Mouse (Mus musculus) limb, embryonic 12.5 days (tissue): ENCODE measurements around the gene Vps39. TPM values are rescaled to one million over a fixed set of nuclear protein-coding genes. Genes with fewer than 3 reads are reported as not detected.

Experiments used
- ATAC-seq: fragments of 200-750 bp; cut with Nextera tagmentation; 2 replicates; pipeline ENCODE4 v1.8.0; 2017; ENCODE audit warnings: low read depth, moderate TSS enrichment; ENCODE audit not compliant: insufficient number of reproducible peaks, insufficient read depth, low FRiP score, low TSS enrichment
- H3K27ac ChIP-seq: fragments of 300-500 bp; sonication (generic); 2 replicates; pipeline ENCODE4 v1.5.1; 2016; ENCODE audit warnings: mild to moderate bottlenecking, moderate library complexity
- H3K27me3 ChIP-seq: fragments of 300-500 bp; sonication (generic); 2 replicates; pipeline ENCODE4 v1.6.1; 2016; ENCODE audit warnings: mild to moderate bottlenecking, moderate library complexity
- H3K36me3 ChIP-seq: fragments of 300-500 bp; sonication (generic); 2 replicates; pipeline ENCODE4 v1.6.1; 2016; ENCODE audit warnings: mild to moderate bottlenecking, moderate library complexity
- H3K4me1 ChIP-seq: fragments of 300-500 bp; sonication (generic); replicated peaks from 2 replicates; pipeline ENCODE4 v1.6.1; 2016
- H3K4me2 ChIP-seq: fragments of 300-500 bp; sonication (generic); 2 replicates; pipeline ENCODE4 v1.6.1; 2016; ENCODE audit warnings: mild to moderate bottlenecking, moderate library complexity
- H3K4me3 ChIP-seq: fragments of 300-500 bp; sonication (generic); replicated peaks from 2 replicates; pipeline ENCODE4 v1.5.1; 2016; ENCODE audit warnings: mild to moderate bottlenecking
- H3K9ac ChIP-seq: fragments of 300-500 bp; sonication (generic); replicated peaks from 2 replicates; pipeline ENCODE4 v1.6.1; 2016; ENCODE audit warnings: mild to moderate bottlenecking, moderate library complexity
- H3K9me3 ChIP-seq: fragments of 300-500 bp; sonication (generic); 2 replicates; pipeline ENCODE4 v1.6.1; 2016; ENCODE audit warnings: mild to moderate bottlenecking, moderate library complexity
- WGBS: fragments of 180-500 bp; shearing (Covaris S2); methylation state at CpG from one replicate; pipeline ENCODE4 v1.1.7; 2016; 5-methylcytosine and 5-hydroxymethylcytosine counted together
- polyA plus RNA-seq: library from polyadenylated mRNA; unstranded; fragments of >200 nt; fragmentation: Nextera tagmentation; extraction: Ambion mirVana; gene quantifications from 2 replicates; pipeline ENCODE4 v1.2.1, GENCODE M21; 2016

Gene Vps39
- polyA plus RNA-seq, 1 experiment from 2014 or later = 30.1 TPM

DNA sequence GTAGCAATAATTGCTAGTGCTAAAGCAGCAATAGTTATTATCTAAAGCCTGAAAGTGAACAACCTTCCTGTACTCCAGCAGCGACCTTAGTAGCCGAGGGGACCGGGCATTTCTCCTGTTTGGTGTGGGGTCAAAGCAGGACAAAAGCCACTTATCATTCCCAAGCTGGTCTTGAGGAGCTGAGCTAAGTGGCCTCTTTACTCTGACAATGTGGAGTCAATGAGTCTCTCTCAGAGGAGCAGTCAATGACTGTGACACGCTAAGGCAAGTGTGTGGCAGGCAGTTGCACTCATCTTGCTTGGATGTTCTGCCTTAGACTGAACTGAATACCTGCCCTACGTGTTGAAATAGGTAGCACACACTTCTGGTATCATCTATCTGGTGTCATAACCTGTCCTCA lies 1.6 kb downstream of the Vps39 start:
- H3K9ac ChIP-seq = no peak overlapping the region
- no peaks in the 10 kb centered on the region for H3K9me3 ChIP-seq
- H3K27ac ChIP-seq = no peak overlapping the region
- peaks cover 13% of the 10 kb centered on the region for H3K4me1 ChIP-seq
- H3K27me3 ChIP-seq = no peaks in the 10 kb centered on the region
- 87% methylated on average over 5 of the region's 5 CpGs for WGBS
- H3K4me2 ChIP-seq = no peak overlapping the region
- ATAC-seq = no peak
- H3K36me3 ChIP-seq = peaks cover 50% of the 10 kb centered on the region
- no peak overlapping the region for H3K4me3 ChIP-seq

DNA sequence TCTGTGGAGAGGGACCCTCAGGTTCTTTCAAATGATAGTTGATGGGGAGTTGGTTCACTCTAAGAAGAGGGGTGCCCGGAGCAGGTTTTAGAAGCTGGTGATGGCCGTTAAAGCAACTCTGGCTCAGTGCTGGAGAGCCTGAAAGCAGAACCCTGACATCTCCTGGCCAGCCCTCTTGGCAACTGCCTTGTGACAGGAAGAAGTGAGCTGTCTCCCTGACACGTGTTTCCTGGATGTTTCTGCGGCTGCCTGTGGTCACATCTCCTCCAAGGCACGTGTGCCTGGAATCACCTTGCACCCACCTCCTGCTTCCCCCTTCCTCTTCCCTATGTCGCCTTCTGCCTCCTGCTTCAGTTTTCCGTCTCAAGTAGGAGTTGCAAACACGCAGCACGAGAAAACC lies 4.8 kb downstream of the Vps39 start:
- Histone ChIP-seq H3K27ac (no peak overlapping the region), H3K4me2 (no peak overlapping the region), H3K9me3 (no peaks in the 10 kb centered on the region), H3K4me1 (peaks cover 13% of the 10 kb centered on the region), H3K27me3 (no peaks in the 10 kb centered on the region), H3K4me3 (no peak overlapping the region), H3K36me3 (peaks cover 58% of the 10 kb centered on the region), H3K9ac (no peak overlapping the region)
- 84% methylated on average over 9 of the region's 9 CpGs for WGBS
- no peak for ATAC-seq

DNA sequence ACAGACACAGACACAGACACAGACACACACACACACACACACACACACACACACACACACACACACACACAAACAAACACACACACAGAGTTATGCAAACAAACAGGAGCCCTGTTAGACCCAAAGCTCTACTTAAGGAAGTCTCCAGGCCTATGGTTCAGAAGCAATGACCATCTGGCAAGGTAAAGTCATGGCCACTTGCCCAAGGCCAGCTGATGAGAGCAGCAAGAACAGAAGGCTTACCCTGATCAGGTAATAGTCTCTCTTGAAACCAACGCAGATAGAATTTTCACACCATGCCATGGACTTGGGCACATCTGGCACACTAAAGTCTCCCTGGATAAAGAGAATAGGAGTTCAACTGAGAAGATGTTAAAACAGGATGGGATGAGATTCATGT lies 11.2 kb downstream of the Vps39 start:
- Histone ChIP-seq H3K4me1 (no peaks in the 10 kb centered on the region), H3K27me3 (no peaks in the 10 kb centered on the region), H3K4me3 (no peak overlapping the region), H3K4me2 (no peak overlapping the region), H3K9me3 (no peaks in the 10 kb centered on the region), H3K27ac (no peak overlapping the region), H3K36me3 (peaks cover 92% of the 10 kb centered on the region), H3K9ac (no peak overlapping the region)
- ATAC-seq = no peak
- WGBS = 90% methylated on average over 1 of the region's 1 CpGs

GRCm38 (mm10) chr2:120337886-120338285 lies 15.1 kb downstream of the Vps39 start:
- no peaks in the 10 kb centered on the region for H3K9me3 ChIP-seq
- H3K27ac ChIP-seq = no peak overlapping the region
- H3K36me3 ChIP-seq = peaks cover 86% of the 10 kb centered on the region
- ATAC-seq = no peak
- H3K4me1 ChIP-seq = no peaks in the 10 kb centered on the region
- no peak overlapping the region for H3K4me2 ChIP-seq
- WGBS = 82% methylated on average over 2 of the region's 2 CpGs
- H3K9ac ChIP-seq = no peak overlapping the region
- no peak overlapping the region for H3K4me3 ChIP-seq
- H3K27me3 ChIP-seq = no peaks in the 10 kb centered on the region

GRCm38 (mm10) chr2:120331575-120331974 lies 21.4 kb downstream of the Vps39 start:
- WGBS = 84% methylated on average over 4 of the region's 4 CpGs
- no peaks in the 10 kb centered on the region for H3K4me1 ChIP-seq

GRCm38 (mm10) chr2:120315077-120315476 lies 37.9 kb downstream of the Vps39 start:
- WGBS = 62% methylated on average over 4 of the region's 4 CpGs
- no peak overlapping the region for H3K4me2 ChIP-seq
- H3K4me1 ChIP-seq = no peaks in the 10 kb centered on the region
- no peak overlapping the region for H3K27ac ChIP-seq
- H3K27me3 ChIP-seq = no peaks in the 10 kb centered on the region
- H3K36me3 ChIP-seq = peaks cover 42% of the 10 kb centered on the region
- no peak for ATAC-seq
- no peak overlapping the region for H3K9ac ChIP-seq
- no peak overlapping the region for H3K4me3 ChIP-seq
- no peaks in the 10 kb centered on the region for H3K9me3 ChIP-seq

More at GRCm38 (mm10) chr2:120331575-120331974, 21.4 kb downstream of the Vps39 start:
- H3K9me3 ChIP-seq = no peaks in the 10 kb centered on the region
- no peaks in the 10 kb centered on the region for H3K27me3 ChIP-seq
- peaks cover 85% of the 10 kb centered on the region for H3K36me3 ChIP-seq
- H3K4me2 ChIP-seq = no peak overlapping the region
- no peak overlapping the region for H3K27ac ChIP-seq
- ATAC-seq = no peak
- no peak overlapping the region for H3K9ac ChIP-seq
- H3K4me3 ChIP-seq = no peak overlapping the region

DNA sequence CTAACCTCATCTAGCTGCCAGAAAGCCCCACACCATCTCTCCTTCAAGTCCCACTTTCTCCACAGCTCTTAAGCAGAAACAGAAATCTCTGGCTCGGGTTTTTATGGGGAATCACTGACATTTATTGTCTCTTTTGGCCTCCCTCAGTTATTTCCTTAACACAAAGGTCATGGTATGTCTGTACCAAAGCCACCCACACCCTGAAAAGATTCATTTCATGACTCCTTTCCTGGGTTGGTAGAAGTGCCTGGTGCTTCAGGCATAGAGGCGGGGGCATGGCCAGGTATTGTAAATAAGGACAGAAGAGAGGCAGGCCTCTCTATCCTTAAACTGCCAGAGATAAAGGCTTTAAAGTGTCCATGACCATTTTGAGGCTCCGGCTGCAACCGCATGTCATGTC lies 38.5 kb downstream of the Vps39 start:
- no peak overlapping the region for H3K4me3 ChIP-seq
- H3K27ac ChIP-seq = no peak overlapping the region
- no peaks in the 10 kb centered on the region for H3K4me1 ChIP-seq
- 71% methylated on average over 4 of the region's 4 CpGs for WGBS
- no peak for ATAC-seq
- no peaks in the 10 kb centered on the region for H3K9me3 ChIP-seq
- H3K9ac ChIP-seq = no peak overlapping the region
- H3K27me3 ChIP-seq = no peaks in the 10 kb centered on the region
- no peak overlapping the region for H3K4me2 ChIP-seq
- H3K36me3 ChIP-seq = peaks cover 39% of the 10 kb centered on the region

DNA sequence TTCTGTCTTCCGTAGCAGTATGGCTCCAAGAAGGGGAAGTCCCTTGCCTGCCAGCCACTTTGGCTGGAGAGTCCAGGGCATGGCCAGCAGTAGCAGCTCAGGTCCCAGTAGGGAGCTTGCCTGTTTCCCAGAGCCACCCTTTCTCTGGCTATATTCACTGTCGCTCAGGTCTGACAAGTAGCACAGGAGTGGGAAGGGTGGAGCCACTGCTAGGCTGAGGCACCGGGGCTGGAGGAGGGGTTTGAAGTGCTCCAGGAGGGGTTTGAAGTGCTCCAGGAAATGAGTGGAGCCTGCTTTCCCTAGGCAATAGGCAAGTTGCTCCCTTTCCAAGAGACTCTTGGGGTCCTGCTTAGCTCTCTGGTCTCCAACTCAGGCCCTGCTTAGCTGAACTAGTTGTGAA lies 39.0 kb downstream of the Vps39 start, which contains the start of gene Pla2g4f:
Gene Pla2g4f, minus strand, starts transcription at position 190 of the 400 bp plus-strand sequence.
- Histone ChIP-seq H3K9ac (no peak within 1 kb of the TSS), H3K36me3 (peaks cover 34% of the 10 kb centered on the region), H3K27me3 (no peaks in the 10 kb centered on the region), H3K27ac (no peak within 1 kb of the TSS), H3K4me2 (no peak within 1 kb of the TSS), H3K4me3 (no peak within 1 kb of the TSS), H3K4me1 (no peaks in the 10 kb centered on the region), H3K9me3 (no peaks in the 10 kb centered on the region)
- no peak for ATAC-seq
- 43% methylated on average over 3 of the region's 3 CpGs for WGBS

GRCm38 (mm10) chr2:120312276-120312825 lies 40.6 kb downstream of the Vps39 start:
- H3K9me3 ChIP-seq = no peaks in the 10 kb centered on the region
- no peak overlapping the region for H3K27ac ChIP-seq
- no peak for ATAC-seq
- no peak overlapping the region for H3K4me3 ChIP-seq
- no peak overlapping the region for H3K9ac ChIP-seq
- no peaks in the 10 kb centered on the region for H3K27me3 ChIP-seq
- 82% methylated on average over 7 of the region's 7 CpGs for WGBS
- no peak overlapping the region for H3K4me2 ChIP-seq
- no peaks in the 10 kb centered on the region for H3K4me1 ChIP-seq
- peaks cover 18% of the 10 kb centered on the region for H3K36me3 ChIP-seq

DNA sequence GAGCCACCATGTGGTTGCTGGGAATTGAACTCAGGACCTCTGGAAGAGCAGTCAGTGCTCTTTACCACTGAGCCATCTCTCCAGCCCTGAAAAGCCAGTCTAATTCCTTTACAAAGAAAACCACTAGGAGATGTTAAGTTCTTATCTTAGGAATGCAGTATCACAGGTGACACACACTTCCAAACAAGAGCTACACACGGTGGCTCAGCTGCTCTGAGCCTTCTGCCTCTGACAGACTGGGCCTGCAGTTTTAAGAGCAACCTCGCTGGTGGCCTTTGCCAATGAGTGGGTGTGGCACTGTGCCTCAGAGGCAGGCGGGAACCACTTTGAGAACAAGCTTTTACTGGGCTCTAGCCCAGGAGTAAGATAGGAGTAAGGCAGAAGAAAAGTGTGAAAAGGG lies 48.8 kb downstream of the Vps39 start:
- H3K4me1 ChIP-seq = no peaks in the 10 kb centered on the region
- no peak overlapping the region for H3K4me2 ChIP-seq
- H3K36me3 ChIP-seq = no peaks in the 10 kb centered on the region
- H3K27ac ChIP-seq = no peak overlapping the region
- no peak overlapping the region for H3K9ac ChIP-seq
- H3K27me3 ChIP-seq = no peaks in the 10 kb centered on the region
- no peak overlapping the region for H3K4me3 ChIP-seq
- ATAC-seq = no peak
- no peaks in the 10 kb centered on the region for H3K9me3 ChIP-seq
- WGBS = 14% methylated on average over 3 of the region's 3 CpGs

DNA sequence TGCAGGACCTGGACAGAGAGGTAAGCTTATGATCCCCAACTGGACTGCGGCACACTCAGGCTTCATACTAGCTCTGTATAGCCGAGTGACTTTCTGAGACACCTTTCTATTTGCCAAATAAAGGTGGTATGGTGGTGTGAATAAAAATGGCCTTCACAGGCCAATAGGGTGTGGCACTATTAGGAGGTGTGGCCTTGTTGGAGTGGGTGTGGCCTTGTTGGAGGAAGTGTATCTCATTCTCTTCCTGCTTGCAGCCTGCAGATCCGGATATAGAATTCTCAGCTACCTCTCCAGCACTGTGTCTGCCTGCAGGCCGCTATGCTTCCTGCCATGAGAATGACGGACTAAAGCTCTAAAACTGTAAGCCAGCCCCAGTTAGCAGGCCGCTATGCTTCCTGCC lies 51.9 kb downstream of the Vps39 start:
- no peaks in the 10 kb centered on the region for H3K27me3 ChIP-seq
- 88% methylated on average over 6 of the region's 6 CpGs for WGBS
- no peaks in the 10 kb centered on the region for H3K4me1 ChIP-seq
- H3K4me3 ChIP-seq = no peak overlapping the region
- no peak overlapping the region for H3K27ac ChIP-seq
- no peaks in the 10 kb centered on the region for H3K36me3 ChIP-seq
- H3K4me2 ChIP-seq = no peak overlapping the region
- no peaks in the 10 kb centered on the region for H3K9me3 ChIP-seq
- H3K9ac ChIP-seq = no peak overlapping the region
- ATAC-seq = no peak

GRCm38 (mm10) chr2:120299866-120300265 lies 53.1 kb downstream of the Vps39 start:
- Histone ChIP-seq H3K27ac (no peak overlapping the region), H3K4me2 (no peak overlapping the region), H3K27me3 (no peaks in the 10 kb centered on the region), H3K4me3 (no peak overlapping the region), H3K9me3 (no peaks in the 10 kb centered on the region), H3K9ac (no peak overlapping the region), H3K4me1 (no peaks in the 10 kb centered on the region), H3K36me3 (no peaks in the 10 kb centered on the region)
- ATAC-seq = peak; percentile 56; the same call in 1 of the 2 replicates
- 80% methylated on average over 4 of the region's 4 CpGs for WGBS
